Mouse (Mus musculus) mature B cell (primary cell): Measurements from ENCODE around the gene Bpgm.

Source experiments
- in situ Hi-C: fragments of 300-500 bp; cut with MboI; formaldehyde crosslinking; loops from 2 replicates; pipeline ENCODE4 v1.14.3; 2019

Bpgm gene

GRCm38 (mm10) chr6:34475974-34476794 is at the start of gene Bpgm:
TSS of gene Bpgm (plus strand) at chr6:34476207.
- in situ Hi-C loops = no loop called here

- in situ Hi-C loops = no loop called here
Measured at GRCm38 (mm10) chr6:34439006-34439405, 37.0 kb upstream of the Bpgm start.

- in situ Hi-C loops = no loop called here
Measured at GRCm38 (mm10) chr6:34441556-34442257, 34.3 kb upstream of the Bpgm start.

- in situ Hi-C loops = no loop called here
Measured at GRCm38 (mm10) chr6:34443791-34444190, 32.2 kb upstream of the Bpgm start.

GRCm38 (mm10) chr6:34447961-34448360 is 28.0 kb upstream of the Bpgm start:
- in situ Hi-C loops = no loop called here

- in situ Hi-C loops = no loop called here
Measured at GRCm38 (mm10) chr6:34448696-34449095, 27.3 kb upstream of the Bpgm start.

- in situ Hi-C loops = no loop called here
Measured at GRCm38 (mm10) chr6:34452963-34453770, 22.8 kb upstream of the Bpgm start.

- in situ Hi-C loops = no loop called here
Measured at GRCm38 (mm10) chr6:34459456-34459855, 16.6 kb upstream of the Bpgm start.

GRCm38 (mm10) chr6:34460651-34461050 is 15.4 kb upstream of the Bpgm start:
- in situ Hi-C loops = no loop called here

- in situ Hi-C loops = no loop called here
Measured at GRCm38 (mm10) chr6:34463582-34463981, 12.4 kb upstream of the Bpgm start.

- in situ Hi-C loops = no loop called here
Measured at GRCm38 (mm10) chr6:34471434-34472110, 4.4 kb upstream of the Bpgm start.

- in situ Hi-C loops = no loop called here
Measured at GRCm38 (mm10) chr6:34473346-34473745, 2.7 kb upstream of the Bpgm start.

GRCm38 (mm10) chr6:34474031-34474430 is 2.0 kb upstream of the Bpgm start:
- in situ Hi-C loops = no loop called here

GRCm38 (mm10) chr6:34475391-34475790 is 616 bp upstream of the Bpgm start:
- in situ Hi-C loops = no loop called here

- in situ Hi-C loops = no loop called here
Measured at GRCm38 (mm10) chr6:34478036-34478435, 2.0 kb downstream of the Bpgm start.

GRCm38 (mm10) chr6:34478677-34479360 is 2.8 kb downstream of the Bpgm start:
- in situ Hi-C loops = no loop called here

GRCm38 (mm10) chr6:34479531-34479930 is 3.5 kb downstream of the Bpgm start:
- in situ Hi-C loops = no loop called here

GRCm38 (mm10) chr6:34480749-34481148 is 4.7 kb downstream of the Bpgm start:
- in situ Hi-C loops = no loop called here

GRCm38 (mm10) chr6:34481349-34481748 is 5.3 kb downstream of the Bpgm start:
- in situ Hi-C loops = no loop called here

GRCm38 (mm10) chr6:34482842-34483241 is 6.8 kb downstream of the Bpgm start:
- in situ Hi-C loops = no loop called here

GRCm38 (mm10) chr6:34483390-34483789 is 7.4 kb downstream of the Bpgm start:
- in situ Hi-C loops = no loop called here
